8 mouse cellular contexts compared by ENCODE assay signal in genomic region chr11:101664825-101665635, GRCm38 (mm10). TPM values are rescaled to one million over a fixed set of nuclear protein-coding genes. Genes with fewer than 3 reads are reported as not detected.
DNase-seq lines count a peak whose midpoint lies in the region; ATAC-seq and TF ChIP-seq lines count a peak whose summit lies in the region.

Arl4d (plus strand) TSS chr11:101665541.

- no peaks in the 10 kb centered on the region for H3K27me3 ChIP-seq in heart, embryonic 11.5 days (ENCODE audit: control insufficient read depth, insufficient read depth, low read length)
- H3K27me3 ChIP-seq in kidney, embryonic 16.5 days (ENCODE audit: insufficient read depth, low read length) = 0 out of 2 replicates have a peak, but pooled peaks cover 4% of the 10 kb centered on the region
- no peaks in the 10 kb centered on the region for H3K27me3 ChIP-seq in liver, adult 2 months (ENCODE audit: control insufficient read depth, insufficient read depth, low read length)
- no peaks in the 10 kb centered on the region for H3K27me3 ChIP-seq in myocyte (ENCODE audit: control insufficient read depth, insufficient read depth, insufficient read length)
- H3K27me3 ChIP-seq in splenic B cell, adult 2 months (ENCODE audit: control insufficient read depth, insufficient read depth, low read length, poor library complexity, severe bottlenecking) = no peaks in the 10 kb centered on the region

- 8% methylated on average over 34 of the region's 34 CpGs for WGBS in heart, embryonic 11.5 days (ENCODE audit: insufficient replicate concordance)
- WGBS in kidney, embryonic 16.5 days = 6% methylated on average over 34 of the region's 34 CpGs
- WGBS in liver, adult 2 months = 7% methylated on average over 34 of the region's 34 CpGs

- peak; percentile 94 for TF ChIP-seq POLR2A in bone marrow macrophage, adult 2 months (IDR thresholded peaks at IDR 0.05; ENCODE audit: borderline replicate concordance, low read depth, low read length)
- peak; percentile 100 for TF ChIP-seq POLR2A in liver, adult 2 months (IDR thresholded peaks at IDR 0.05; ENCODE audit: extremely low read depth, insufficient read depth, low read length)
- peak; percentile 100 for TF ChIP-seq POLR2A in myocyte (IDR thresholded peaks at IDR 0.05; ENCODE audit: insufficient read length, low read depth)

- H3K9me3 ChIP-seq in heart, embryonic 11.5 days (replicated peaks; ENCODE audit: control insufficient read depth, low read length) = no peaks in the 10 kb centered on the region
- H3K9me3 ChIP-seq in kidney, embryonic 16.5 days (ENCODE audit: low read length) = no peaks in the 10 kb centered on the region

- TF ChIP-seq CTCF in bone marrow macrophage, adult 2 months (IDR thresholded peaks at IDR 0.05; ENCODE audit: low read depth, low read length) = no peak; the same call in 1 of the 2 replicates
- TF ChIP-seq CTCF in liver, adult 2 months (IDR thresholded peaks at IDR 0.05; ENCODE audit: low read depth, low read length) = no peak

- H3K9ac ChIP-seq in heart, embryonic 11.5 days (ENCODE audit: low read depth, low read length) = peak within 1 kb of the TSS; percentile 82
- peak within 1 kb of the TSS; percentile 75 for H3K9ac ChIP-seq in kidney, embryonic 16.5 days (replicated peaks; ENCODE audit: low read length)
- peak within 1 kb of the TSS; percentile 92 for H3K9ac ChIP-seq in liver, adult 2 months (ENCODE audit: low read depth, low read length)

- peak within 1 kb of the TSS; percentile 16 for H3ac ChIP-seq in myocyte (ENCODE audit: control insufficient read depth, insufficient read length)

- H3K4me2 ChIP-seq in heart, embryonic 11.5 days = peak within 1 kb of the TSS; percentile 93
- H3K4me2 ChIP-seq in kidney, embryonic 16.5 days (replicated peaks; ENCODE audit: low read depth, low read length) = peak within 1 kb of the TSS; percentile 93
- H3K4me2 ChIP-seq in myocyte (ENCODE audit: low read depth) = peak within 1 kb of the TSS; percentile 92

- ATAC-seq in erythroblast, adult 5-6 weeks (replicated peaks; ENCODE audit: low FRiP score, poor library complexity, severe bottlenecking) = peak; percentile 99
- ATAC-seq in heart, embryonic 11.5 days (replicated peaks; ENCODE audit: insufficient number of reproducible peaks, low FRiP score, low TSS enrichment) = peak; percentile 81
- peak; percentile 93 for ATAC-seq in kidney, embryonic 16.5 days (ENCODE audit: low FRiP score, low TSS enrichment)

- no peaks in the 10 kb centered on the region for H3K4me1 ChIP-seq in bone marrow macrophage, adult 2 months (ENCODE audit: control insufficient read depth, insufficient read depth, low read length)
- H3K4me1 ChIP-seq in heart, embryonic 11.5 days (ENCODE audit: control insufficient read depth, insufficient read depth, low read length) = peaks cover 41% of the 10 kb centered on the region
- H3K4me1 ChIP-seq in kidney, embryonic 16.5 days (ENCODE audit: insufficient read depth, low read length) = peaks cover 8% of the 10 kb centered on the region
- peaks cover 25% of the 10 kb centered on the region for H3K4me1 ChIP-seq in liver, adult 2 months (ENCODE audit: control insufficient read depth, insufficient read depth, low read length)

- H3K36me3 ChIP-seq in heart, embryonic 11.5 days (ENCODE audit: control insufficient read depth, insufficient read depth, low read length) = no peaks in the 10 kb centered on the region
- H3K36me3 ChIP-seq in kidney, embryonic 16.5 days (ENCODE audit: insufficient read depth, low read length) = no peaks in the 10 kb centered on the region
- no peaks in the 10 kb centered on the region for H3K36me3 ChIP-seq in liver, adult 2 months (ENCODE audit: control insufficient read depth, insufficient read depth, low read length)
- H3K36me3 ChIP-seq in myocyte (ENCODE audit: control insufficient read depth, insufficient read depth) = no peaks in the 10 kb centered on the region
- no peaks in the 10 kb centered on the region for H3K36me3 ChIP-seq in splenic B cell, adult 2 months (ENCODE audit: control insufficient read depth, insufficient read depth, low read length, poor library complexity, severe bottlenecking)

- H3K4me3 ChIP-seq in bone marrow macrophage, adult 2 months (ENCODE audit: insufficient read depth, low read length) = peak within 1 kb of the TSS; percentile 80
- H3K4me3 ChIP-seq in heart, embryonic 11.5 days (ENCODE audit: low read depth, low read length) = peak within 1 kb of the TSS; percentile 68
- H3K4me3 ChIP-seq in kidney, embryonic 16.5 days (ENCODE audit: low read length) = peak within 1 kb of the TSS; percentile 66
- H3K4me3 ChIP-seq in liver, adult 2 months (ENCODE audit: insufficient read depth, low read depth, low read length) = peak within 1 kb of the TSS; percentile 63
- H3K4me3 ChIP-seq in myocyte = peak within 1 kb of the TSS; percentile 33

- peak within 1 kb of the TSS; percentile 69 for H3K27ac ChIP-seq in bone marrow macrophage, adult 2 months (ENCODE audit: insufficient read depth, low read depth, low read length)
- peak within 1 kb of the TSS; percentile 57 for H3K27ac ChIP-seq in heart, embryonic 11.5 days (ENCODE audit: low read depth, low read length)
- peak within 1 kb of the TSS; percentile 65 for H3K27ac ChIP-seq in kidney, embryonic 16.5 days (ENCODE audit: low read length)
- peak within 1 kb of the TSS; percentile 86 for H3K27ac ChIP-seq in liver, adult 2 months (replicated peaks; ENCODE audit: insufficient read depth, low read depth, low read length)

- H3K79me2 ChIP-seq in liver, adult 2 months (ENCODE audit: control insufficient read depth, insufficient read depth, low read length) = peaks cover 11% of the 10 kb centered on the region; the same call in 1 of the 2 replicates
- no peaks in the 10 kb centered on the region for H3K79me2 ChIP-seq in myocyte (ENCODE audit: control insufficient read depth, insufficient read depth)

- DNase-seq in A20 (ENCODE audit: low read depth, low spot score) = peak; percentile 95
- DNase-seq in liver, adult 2 months (ENCODE audit: extremely low read depth, low read depth, low spot score) = peak; percentile 81
- peak; percentile 95 for DNase-seq in splenic B cell, adult 2 months (ENCODE audit: low read depth, low spot score)

TF ChIP-seq in myocyte, 11 proteins besides CTCF, POLR2A, EP300 and RAD21:
- TF ChIP-seq TCF12 (IDR thresholded peaks at IDR 0.05; ENCODE audit: insufficient read depth, poor library complexity, severe bottlenecking) (no peak), TCF3 (IDR thresholded peaks at IDR 0.05; ENCODE audit: insufficient read length, low read depth) (no peak), E2F4 (IDR thresholded peaks at IDR 0.05; ENCODE audit: insufficient read depth) (peak; percentile 11), MYOG (IDR thresholded peaks at IDR 0.05; ENCODE audit: control insufficient read depth in 1 of 3, insufficient read depth in 1 of 3, insufficient read length in 2 of 3, low read depth in 2 of 3) (no peak), USF1 (IDR thresholded peaks at IDR 0.05; ENCODE audit: low read depth) (no peak), POLR2AphosphoS2 (IDR thresholded peaks at IDR 0.05; ENCODE audit: insufficient read length, low read depth) (peak; percentile 99), MAX (IDR thresholded peaks at IDR 0.05; ENCODE audit: low read depth) (no peak), MYOD1 (IDR thresholded peaks at IDR 0.05; ENCODE audit: control insufficient read depth in 1 of 3, insufficient read length in 2 of 3, low read depth in 2 of 3) (no peak), REST (IDR thresholded peaks at IDR 0.05; ENCODE audit: insufficient read depth, insufficient read length) (no peak), CEBPB (IDR thresholded peaks at IDR 0.05; ENCODE audit: insufficient read depth, poor library complexity, severe bottlenecking) (no peak), SRF (IDR thresholded peaks at IDR 0.05; ENCODE audit: control insufficient read depth, insufficient read length, low read depth) (no peak)
TF ChIP-seq in myocyte: peak in this region for 2.

RNA-seq across cellular contexts. Expression of gene Arl4d, which starts in this region (rescaled TPM):
- polyA plus RNA-seq in bone marrow macrophage, adult 2 months (2012; ENCODE audit: insufficient read depth, insufficient read length, missing spikeins) = 0.80 and 1.9 TPM in 2 replicates
- not detected in 2 replicates for total RNA-seq in erythroblast, adult 5-6 weeks (2015; ENCODE audit: low replicate concordance)
- 0.85 and 1.5 TPM in 2 replicates for total RNA-seq in erythroblast, adult 5-6 weeks (2017; ENCODE audit: low replicate concordance)
- 9.4 and 10.5 TPM in 2 replicates for polyA plus RNA-seq in heart, embryonic 11.5 days (2014; fragmentation: Nextera tagmentation; extraction: Ambion mirVana)
- polyA plus RNA-seq in kidney, embryonic 16.5 days (2015; fragmentation: Nextera tagmentation; extraction: Ambion mirVana) = 5.1 and 6.4 TPM in 2 replicates
- total RNA-seq in liver, adult 2 months (2014; rRNA removed) = 55.4 and 87.9 TPM in 2 replicates
- polyA plus RNA-seq in liver, adult 2 months (2012; rRNA removed) = 21.0 and 22.4 TPM in 2 replicates
- 7.7 TPM for polyA plus RNA-seq in myocyte (2012; fragmentation: generic; extraction: Trizol)

Comparison
In these comparisons a context has a peak if more than half of its experiments do, and no peak if none do; other contexts are left out.
1. Peak in every context shown above with its lines: DNase-seq, ATAC-seq, H3K4me3 ChIP-seq and H3K27ac ChIP-seq.
2. RNA of gene Arl4d (total RNA-seq): 55.4 to 87.9 TPM in liver, adult 2 months; 0.85 to 1.5 TPM in erythroblast, adult 5-6 weeks; every median in the first group is over 10 times any median in the second.